Mouse (Mus musculus) erythroblast, embryonic 14.5 days (primary cell): ENCODE measurements around the gene Trip13.

Experiments
- GATA1 ChIP-seq: IDR thresholded peaks from 2 replicates; pipeline ENCODE4 v1.6.1; 2012; ENCODE audit warnings: low read length, inconsistent platforms, mixed read lengths
- TAL1 ChIP-seq: IDR thresholded peaks from 3 replicates; pipeline ENCODE4 v1.6.1; 2012; ENCODE audit warnings: low read length, inconsistent platforms, mixed read lengths

- no peak for TF ChIP-seq GATA1
- no peak for TF ChIP-seq TAL1
Observed at GRCm38 (mm10) chr13:73936938-73937320, 655 bp downstream of the Trip13 start.
